Mouse (Mus musculus): ENCODE measurements around the gene Cacna1d. TPM values are rescaled to one million over a fixed set of nuclear protein-coding genes. Genes with fewer than 3 reads are reported as not detected.

The Cacna1d gene
- polyA plus RNA-seq, 1 experiment from 2014 or later, result 13.5 TPM

DNA sequence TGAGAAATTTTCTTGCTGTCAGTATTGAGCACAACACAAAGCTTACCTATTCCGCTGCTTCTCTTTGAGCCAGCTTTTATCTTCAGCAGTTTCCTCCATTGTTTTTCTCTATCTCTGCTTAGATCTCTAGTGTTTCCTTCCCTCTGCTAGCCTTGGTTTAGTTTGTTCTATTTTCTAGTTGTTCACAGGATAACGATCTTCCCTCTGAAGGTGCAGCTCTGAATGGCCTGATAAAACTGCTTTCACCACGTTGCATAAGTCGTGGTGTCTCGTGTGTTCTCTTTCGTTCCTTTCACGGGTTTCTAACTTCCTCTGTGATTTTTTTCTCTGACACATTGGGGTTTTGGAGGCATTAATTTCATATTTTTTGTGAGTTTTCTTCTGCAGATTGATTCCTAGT lies 466.9 kb downstream of the Cacna1d start:
- H3K4me1 ChIP-seq (replicated peaks; ENCODE audit: control insufficient read depth, insufficient read depth, low read length), result no peaks in the 10 kb centered on the region
- H3K9ac ChIP-seq, result no peak overlapping the region
- no peak overlapping the region for H3K4me3 ChIP-seq (replicated peaks; ENCODE audit: low read length)
- no peak overlapping the region for H3K27ac ChIP-seq
- ATAC-seq (ENCODE audit: low FRiP score) (no peak), DNase-seq (ENCODE audit: low spot score) (no peak)
- no peaks in the 10 kb centered on the region for H3K27me3 ChIP-seq (ENCODE audit: control insufficient read depth, insufficient read depth, low read length)
- no peaks in the 10 kb centered on the region for H3K36me3 ChIP-seq (replicated peaks; ENCODE audit: control insufficient read depth, insufficient read depth)
- H3K9me3 ChIP-seq (ENCODE audit: control insufficient read depth, low read length), result no peaks in the 10 kb centered on the region
- H3K4me2 ChIP-seq (replicated peaks), result no peak overlapping the region
- WGBS, result 69% methylated on average over 7 of the region's 7 CpGs

DNA sequence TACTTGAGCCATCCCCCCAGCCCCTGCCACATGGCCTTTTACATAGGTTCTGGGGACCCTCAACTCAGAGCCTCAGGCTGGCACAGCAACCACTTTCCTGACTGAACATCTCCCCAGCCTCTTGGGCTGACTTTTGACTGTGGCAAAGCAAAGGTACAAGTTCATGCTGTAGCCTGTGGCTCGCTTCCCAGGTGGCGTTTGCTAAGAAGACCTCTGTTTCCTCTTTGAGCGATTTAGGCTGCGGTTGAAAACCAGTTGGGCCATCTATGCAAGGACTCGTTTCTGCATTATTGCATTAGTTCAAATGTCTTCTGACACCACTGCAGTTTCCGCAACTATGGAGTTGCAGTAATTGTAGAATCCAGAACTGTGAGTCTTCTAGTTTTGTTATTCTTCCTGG lies 468.8 kb downstream of the Cacna1d start:
- H3K27ac ChIP-seq, result no peak overlapping the region

GRCm38 (mm10) chr14:30019792-30020575 lies 471.3 kb downstream of the Cacna1d start:
- ATAC-seq (ENCODE audit: low FRiP score), result no peak
- Histone ChIP-seq H3K9me3 (ENCODE audit: control insufficient read depth, low read length) (no peaks in the 10 kb centered on the region), H3K27me3 (ENCODE audit: control insufficient read depth, insufficient read depth, low read length) (no peaks in the 10 kb centered on the region), H3K36me3 (replicated peaks; ENCODE audit: control insufficient read depth, insufficient read depth) (no peaks in the 10 kb centered on the region), H3K27ac (no peak overlapping the region), H3K4me3 (replicated peaks; ENCODE audit: low read length) (no peak overlapping the region), H3K9ac (no peak overlapping the region), H3K4me2 (replicated peaks) (no peak overlapping the region), H3K4me1 (replicated peaks; ENCODE audit: control insufficient read depth, insufficient read depth, low read length) (no peaks in the 10 kb centered on the region)
- no peak for DNase-seq (ENCODE audit: low spot score)
- 49% methylated on average over 9 of the region's 9 CpGs for WGBS

More for the DNA sequence above, 468.8 kb downstream of the Cacna1d start:
- Histone ChIP-seq H3K36me3 (replicated peaks; ENCODE audit: control insufficient read depth, insufficient read depth) (no peaks in the 10 kb centered on the region), H3K4me3 (replicated peaks; ENCODE audit: low read length) (no peak overlapping the region), H3K4me2 (replicated peaks) (no peak overlapping the region), H3K9me3 (ENCODE audit: control insufficient read depth, low read length) (no peaks in the 10 kb centered on the region), H3K4me1 (replicated peaks; ENCODE audit: control insufficient read depth, insufficient read depth, low read length) (no peaks in the 10 kb centered on the region), H3K9ac (no peak overlapping the region), H3K27me3 (ENCODE audit: control insufficient read depth, insufficient read depth, low read length) (no peaks in the 10 kb centered on the region)
- ATAC-seq (ENCODE audit: low FRiP score) (no peak), DNase-seq (ENCODE audit: low spot score) (no peak)
- whole genome bisulfite sequencing, result 95% methylated on average over 6 of the region's 6 CpGs

DNA sequence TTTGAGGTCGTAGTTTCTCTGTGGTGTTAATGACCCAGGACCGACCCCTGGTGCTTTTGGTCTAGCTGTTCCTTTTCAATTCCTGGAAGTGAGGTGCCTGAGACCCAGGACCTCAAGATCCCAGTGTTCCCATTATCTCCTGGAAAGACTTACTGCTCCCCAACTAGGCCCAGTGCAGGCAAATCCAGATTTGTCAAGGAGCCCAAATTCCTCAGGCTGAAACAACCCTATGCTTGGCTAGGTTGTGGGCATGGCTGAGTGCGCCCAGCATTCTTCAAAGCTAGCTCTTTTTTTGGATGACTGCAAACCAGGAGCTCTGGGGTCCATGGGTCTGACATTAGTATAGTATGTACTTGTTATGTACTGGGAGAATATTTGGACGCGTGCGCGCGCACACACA lies 471.9 kb downstream of the Cacna1d start:
- Histone ChIP-seq H3K9me3 (ENCODE audit: control insufficient read depth, low read length) (no peaks in the 10 kb centered on the region), H3K9ac (no peak overlapping the region), H3K4me3 (replicated peaks; ENCODE audit: low read length) (no peak overlapping the region), H3K36me3 (replicated peaks; ENCODE audit: control insufficient read depth, insufficient read depth) (no peaks in the 10 kb centered on the region), H3K27me3 (ENCODE audit: control insufficient read depth, insufficient read depth, low read length) (no peaks in the 10 kb centered on the region), H3K27ac (no peak overlapping the region), H3K4me2 (replicated peaks) (no peak overlapping the region), H3K4me1 (replicated peaks; ENCODE audit: control insufficient read depth, insufficient read depth, low read length) (no peaks in the 10 kb centered on the region)
- WGBS, result 93% methylated on average over 8 of the region's 8 CpGs
- no peak for ATAC-seq (ENCODE audit: low FRiP score)
- no peak for DNase-seq (ENCODE audit: low spot score)

DNA sequence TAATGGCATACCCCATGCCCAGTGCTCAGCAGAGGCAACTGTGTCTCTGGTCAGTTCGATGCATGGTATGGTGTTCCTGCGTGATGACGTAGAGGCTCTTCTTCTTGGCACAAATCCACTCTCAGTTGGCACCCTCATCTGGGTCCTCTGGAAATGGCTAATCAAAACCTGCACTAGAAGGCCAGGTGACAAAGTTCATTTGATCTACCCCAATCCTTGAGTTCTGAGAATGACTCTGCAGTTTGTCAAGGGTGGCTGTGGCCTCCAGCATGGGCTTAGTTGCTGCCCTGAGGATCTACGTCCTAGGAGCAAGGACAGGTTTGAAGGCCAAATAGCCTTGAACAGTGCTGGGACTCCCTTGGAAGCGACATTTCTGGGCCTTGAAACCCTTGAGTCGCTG lies 472.4 kb downstream of the Cacna1d start:
- no peaks in the 10 kb centered on the region for H3K27me3 ChIP-seq (ENCODE audit: control insufficient read depth, insufficient read depth, low read length)
- no peak for DNase-seq (ENCODE audit: low spot score)
- H3K4me2 ChIP-seq (replicated peaks), result no peak overlapping the region
- H3K36me3 ChIP-seq (replicated peaks; ENCODE audit: control insufficient read depth, insufficient read depth), result no peaks in the 10 kb centered on the region
- ATAC-seq (ENCODE audit: low FRiP score), result no peak
- no peaks in the 10 kb centered on the region for H3K9me3 ChIP-seq (ENCODE audit: control insufficient read depth, low read length)
- no peak overlapping the region for H3K27ac ChIP-seq
- no peaks in the 10 kb centered on the region for H3K4me1 ChIP-seq (replicated peaks; ENCODE audit: control insufficient read depth, insufficient read depth, low read length)
- H3K4me3 ChIP-seq (replicated peaks; ENCODE audit: low read length), result no peak overlapping the region
- WGBS, result 96% methylated on average over 6 of the region's 6 CpGs
- H3K9ac ChIP-seq, result no peak overlapping the region

DNA sequence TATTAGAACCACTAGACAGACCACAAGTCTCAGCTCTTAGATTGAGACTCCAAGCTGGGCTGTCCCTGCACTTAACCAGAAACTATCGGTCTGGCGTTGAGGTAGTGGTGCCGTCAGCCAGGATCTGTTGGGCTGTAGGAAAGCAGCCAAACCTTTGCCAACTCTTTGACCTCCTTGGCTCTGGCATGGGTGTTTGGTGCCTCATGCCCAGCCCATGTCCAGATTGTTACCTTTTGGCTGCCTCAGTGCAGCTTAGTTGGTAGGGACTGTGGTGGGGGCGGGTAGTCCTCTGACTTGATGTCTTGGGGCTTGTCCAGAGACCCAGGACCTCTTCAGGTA lies 472.8 kb downstream of the Cacna1d start:
- ATAC-seq (ENCODE audit: low FRiP score), result no peak
- no peak overlapping the region for H3K27ac ChIP-seq

DNA sequence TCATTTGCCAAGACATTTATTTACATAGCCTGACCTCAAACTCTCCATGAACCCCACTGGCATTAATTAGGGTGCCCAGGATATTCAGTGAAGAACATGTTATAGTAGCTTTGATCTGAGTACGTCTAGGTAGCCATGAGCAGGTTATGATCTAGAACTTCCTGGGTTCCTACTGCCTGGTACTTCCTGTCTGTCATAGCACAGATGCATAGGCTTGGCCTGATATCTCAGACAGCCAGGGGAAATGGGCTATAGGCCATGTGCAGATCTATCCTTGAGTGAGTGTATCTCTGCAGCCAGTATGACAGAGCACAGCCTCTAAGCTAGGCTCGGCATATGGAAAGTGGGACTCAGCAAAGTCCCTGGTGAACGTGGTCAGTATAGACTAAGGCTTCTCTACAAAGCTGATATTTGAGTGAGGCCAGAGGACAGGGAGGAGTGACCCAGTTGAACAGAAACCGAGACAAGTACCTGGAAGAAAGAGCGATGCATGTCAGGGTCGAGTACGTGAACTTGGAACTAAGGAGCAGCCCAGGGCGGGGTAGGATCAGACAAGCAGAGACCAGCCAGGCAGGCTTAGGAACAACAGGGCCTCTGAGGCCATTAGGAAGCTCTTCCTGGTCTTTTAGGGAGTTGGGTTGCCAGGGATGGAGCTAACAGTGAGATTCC lies 473.3 kb downstream of the Cacna1d start:
- H3K27ac ChIP-seq, result no peak overlapping the region
- no peaks in the 10 kb centered on the region for H3K4me1 ChIP-seq (replicated peaks; ENCODE audit: control insufficient read depth, insufficient read depth, low read length)
- DNase-seq (ENCODE audit: low spot score) (no peak), ATAC-seq (ENCODE audit: low FRiP score) (no peak)
- H3K4me2 ChIP-seq (replicated peaks), result no peak overlapping the region
- H3K36me3 ChIP-seq (replicated peaks; ENCODE audit: control insufficient read depth, insufficient read depth), result no peaks in the 10 kb centered on the region
- WGBS, result 93% methylated on average over 8 of the region's 8 CpGs
- H3K27me3 ChIP-seq (ENCODE audit: control insufficient read depth, insufficient read depth, low read length), result no peaks in the 10 kb centered on the region
- no peak overlapping the region for H3K4me3 ChIP-seq (replicated peaks; ENCODE audit: low read length)
- H3K9ac ChIP-seq, result no peak overlapping the region
- H3K9me3 ChIP-seq (ENCODE audit: control insufficient read depth, low read length), result no peaks in the 10 kb centered on the region

More for the DNA sequence above, 472.8 kb downstream of the Cacna1d start:
- H3K4me3 ChIP-seq (replicated peaks; ENCODE audit: low read length), result no peak overlapping the region
- H3K4me2 ChIP-seq (replicated peaks), result no peak overlapping the region
- H3K9me3 ChIP-seq (ENCODE audit: control insufficient read depth, low read length), result no peaks in the 10 kb centered on the region
- H3K9ac ChIP-seq, result no peak overlapping the region
- 86% methylated on average over 4 of the region's 4 CpGs for WGBS
- no peaks in the 10 kb centered on the region for H3K4me1 ChIP-seq (replicated peaks; ENCODE audit: control insufficient read depth, insufficient read depth, low read length)
- no peaks in the 10 kb centered on the region for H3K27me3 ChIP-seq (ENCODE audit: control insufficient read depth, insufficient read depth, low read length)
- no peaks in the 10 kb centered on the region for H3K36me3 ChIP-seq (replicated peaks; ENCODE audit: control insufficient read depth, insufficient read depth)
- no peak for DNase-seq (ENCODE audit: low spot score)

GRCm38 (mm10) chr14:30016666-30017065 lies 474.6 kb downstream of the Cacna1d start:
- H3K9me3 ChIP-seq (ENCODE audit: control insufficient read depth, low read length), result no peaks in the 10 kb centered on the region
- 93% methylated on average over 5 of the region's 5 CpGs for WGBS

GRCm38 (mm10) chr14:30015008-30015407 lies 476.2 kb downstream of the Cacna1d start:
- H3K4me3 ChIP-seq (replicated peaks; ENCODE audit: low read length), result no peak overlapping the region
- H3K27ac ChIP-seq, result no peak overlapping the region
- ATAC-seq (ENCODE audit: low FRiP score) (no peak), DNase-seq (ENCODE audit: low spot score) (no peak)
- H3K4me1 ChIP-seq (replicated peaks; ENCODE audit: control insufficient read depth, insufficient read depth, low read length), result no peaks in the 10 kb centered on the region
- H3K9ac ChIP-seq, result no peak overlapping the region
- no peaks in the 10 kb centered on the region for H3K9me3 ChIP-seq (ENCODE audit: control insufficient read depth, low read length)
- H3K27me3 ChIP-seq (ENCODE audit: control insufficient read depth, insufficient read depth, low read length), result 0 out of 2 replicates have a peak, but pooled peaks cover 1% of the 10 kb centered on the region
- WGBS, result 76% methylated on average over 1 of the region's 1 CpGs
- no peaks in the 10 kb centered on the region for H3K36me3 ChIP-seq (replicated peaks; ENCODE audit: control insufficient read depth, insufficient read depth)
- H3K4me2 ChIP-seq (replicated peaks), result no peak overlapping the region

More at GRCm38 (mm10) chr14:30016666-30017065, 474.6 kb downstream of the Cacna1d start:
- no peak overlapping the region for H3K4me2 ChIP-seq (replicated peaks)
- H3K4me3 ChIP-seq (replicated peaks; ENCODE audit: low read length), result no peak overlapping the region
- H3K27ac ChIP-seq, result no peak overlapping the region
- H3K4me1 ChIP-seq (replicated peaks; ENCODE audit: control insufficient read depth, insufficient read depth, low read length), result no peaks in the 10 kb centered on the region
- no peaks in the 10 kb centered on the region for H3K36me3 ChIP-seq (replicated peaks; ENCODE audit: control insufficient read depth, insufficient read depth)
- H3K27me3 ChIP-seq (ENCODE audit: control insufficient read depth, insufficient read depth, low read length), result no peaks in the 10 kb centered on the region
- DNase-seq (ENCODE audit: low spot score) (no peak), ATAC-seq (ENCODE audit: low FRiP score) (no peak)
- no peak overlapping the region for H3K9ac ChIP-seq

Data from hindbrain, embryonic 14.5 days (tissue).